19 mouse cellular contexts compared by ENCODE assay signal in genomic region chr3:144433039-144433438, GRCm38 (mm10).
"Had no signal": no experiment of that assay in that cellular context is flagged by ENCODE, and none has a peak within 500 bp of the region (broad histone marks: within the 10 kb centered on the region; RNA-seq: fewer than 3 reads in every experiment).

No protein-coding gene starts in this region.

- H3K27ac ChIP-seq: midbrain, embryonic 10.5 days; midbrain, embryonic 12.5 days; neural tube, embryonic 13.5 days; neural tube, embryonic 15.5 days had no signal

- ATAC-seq: liver, postnatal 0 days; midbrain, embryonic 16.5 days had no signal

- DNase-seq: liver, postnatal 0 days; lung, embryonic 14.5 days; lung, postnatal 10 days; lung, postnatal 4 days; midbrain, embryonic 14.5 days; retina, postnatal 1 day; right cerebral cortex, adult 18-20 months; right cerebral cortex, postnatal 25 days; right cerebral cortex, postnatal 4 days; spleen, adult 18-20 months; thymus, adult 18-20 months; thymus, postnatal 14 days; thymus, postnatal 36 days had no signal

- H3K9me3 ChIP-seq: midbrain, embryonic 10.5 days; midbrain, embryonic 12.5 days; neural tube, embryonic 13.5 days; neural tube, embryonic 15.5 days had no signal

- H3K27me3 ChIP-seq: midbrain, embryonic 12.5 days; neural tube, embryonic 13.5 days; neural tube, embryonic 15.5 days had no signal

- H3K4me2 ChIP-seq: lung, embryonic 14.5 days; midbrain, embryonic 12.5 days; neural tube, embryonic 13.5 days; neural tube, embryonic 15.5 days had no signal

- H3K4me1 ChIP-seq: neural tube, embryonic 13.5 days; neural tube, embryonic 15.5 days had no signal

- H3K4me3 ChIP-seq: midbrain, embryonic 10.5 days; midbrain, embryonic 12.5 days; myocyte; neural tube, embryonic 13.5 days; neural tube, embryonic 15.5 days had no signal

- H3K9ac ChIP-seq: liver, postnatal 0 days; lung, embryonic 14.5 days; midbrain, embryonic 12.5 days; neural tube, embryonic 13.5 days; neural tube, embryonic 15.5 days had no signal
